Mouse (Mus musculus): ENCODE measurements at regions not wholly inside any gene's neighbourhood (a gene's known extent, or its start where the extent isn't known, plus 50 kb on each side); places are given as distances from the start of the nearest gene placed in this dataset.

- no peaks in the 10 kb centered on the region for H3K9me3 ChIP-seq
- H3K4me3 ChIP-seq (replicated peaks), result peak overlapping the region; percentile 65
- peaks cover 22% of the 10 kb centered on the region for H3K27me3 ChIP-seq (replicated peaks)
- no peak for TF ChIP-seq GATA1 (IDR thresholded peaks at IDR 0.05; ENCODE audit: borderline replicate concordance, low read length)
- TF ChIP-seq FLI1 (IDR thresholded peaks at IDR 0.05; ENCODE audit: low read length), result no peak
- peaks cover 81% of the 10 kb centered on the region for H3K4me1 ChIP-seq
- H3K36me3 ChIP-seq (replicated peaks; ENCODE audit: low read length), result no peaks in the 10 kb centered on the region
Observed at GRCm38 (mm10) chr2:92544364-92545151, 54.9 kb upstream of the Chst1 start.

DNA sequence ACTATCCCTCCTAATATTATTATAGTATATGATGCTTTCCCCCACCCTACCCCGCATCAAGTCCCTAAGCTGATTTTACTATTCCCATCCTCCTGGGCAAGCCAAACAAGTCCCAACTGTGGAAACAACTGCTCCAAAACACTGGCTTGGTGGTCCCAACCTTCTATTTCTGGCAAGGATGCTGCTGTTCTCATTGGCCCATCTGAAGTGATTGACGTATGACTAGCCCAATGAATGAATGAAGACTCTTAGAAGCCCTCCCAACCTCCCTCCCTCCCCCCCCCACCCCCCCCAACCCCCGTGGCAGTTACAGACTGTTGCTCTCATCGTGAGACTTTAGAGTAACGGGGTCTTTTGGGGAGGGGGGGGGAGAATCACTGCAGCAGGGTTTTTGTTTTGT lies 58.7 kb upstream of the Chst1 start:
- Histone ChIP-seq H3K36me3 (replicated peaks; ENCODE audit: low read length) (no peaks in the 10 kb centered on the region), H3K27me3 (replicated peaks) (peaks cover 24% of the 10 kb centered on the region), H3K4me1 (peaks cover 52% of the 10 kb centered on the region), H3K4me3 (replicated peaks) (no peak overlapping the region), H3K9me3 (peaks cover 9% of the 10 kb centered on the region)
- TF ChIP-seq FLI1 (IDR thresholded peaks at IDR 0.05; ENCODE audit: low read length) (no peak), GATA1 (IDR thresholded peaks at IDR 0.05; ENCODE audit: borderline replicate concordance, low read length) (no peak)

DNA sequence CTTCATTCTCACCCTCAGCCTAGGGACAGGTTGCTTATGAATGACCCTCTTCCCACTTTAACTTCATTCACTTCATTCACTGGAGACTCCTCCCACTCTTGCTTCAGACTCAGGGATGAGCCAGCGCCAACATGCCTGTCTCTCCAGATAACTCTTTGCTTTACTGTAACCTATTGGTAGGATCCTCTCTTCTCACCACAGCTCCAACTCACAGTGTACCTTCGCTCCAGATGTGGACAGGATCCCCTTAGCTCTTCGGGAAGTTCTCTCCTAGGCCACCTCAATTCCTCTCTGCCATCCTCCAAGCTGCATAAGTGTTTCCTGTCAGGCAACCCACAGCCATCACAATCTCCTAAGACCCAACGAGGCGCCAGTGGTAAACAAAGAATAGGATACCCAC lies 67.5 kb upstream of the Chst1 start:
- H3K4me1 ChIP-seq, result peaks cover 13% of the 10 kb centered on the region
- no peak overlapping the region for H3K4me3 ChIP-seq (replicated peaks)
- no peaks in the 10 kb centered on the region for H3K36me3 ChIP-seq (replicated peaks; ENCODE audit: low read length)
- H3K9me3 ChIP-seq, result 0 out of 2 replicates have a peak, but pooled peaks cover 3% of the 10 kb centered on the region
- H3K27me3 ChIP-seq (replicated peaks), result peaks cover 48% of the 10 kb centered on the region
- no peak for TF ChIP-seq FLI1 (IDR thresholded peaks at IDR 0.05; ENCODE audit: low read length)
- TF ChIP-seq GATA1 (IDR thresholded peaks at IDR 0.05; ENCODE audit: borderline replicate concordance, low read length), result no peak

DNA sequence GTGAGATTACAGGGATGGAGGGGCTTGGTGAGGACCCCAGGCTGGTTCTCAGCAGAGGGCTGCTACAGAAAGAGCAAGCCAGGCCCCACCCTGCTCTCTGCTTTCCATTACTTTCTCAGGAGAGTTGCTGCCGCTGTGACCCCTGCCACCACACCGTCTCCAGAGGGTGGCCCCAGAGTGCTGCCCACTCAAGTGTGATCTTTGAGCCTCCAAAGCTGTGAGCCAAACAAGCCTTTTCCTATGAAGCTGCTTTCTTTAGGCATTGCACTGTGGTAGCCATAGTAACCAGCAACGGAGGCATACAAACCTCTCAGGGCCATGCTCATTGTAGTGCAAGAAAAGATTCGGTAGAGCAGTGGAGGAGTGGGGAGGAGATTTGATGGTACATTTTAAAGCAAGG lies 68.8 kb upstream of the Chst1 start:
- TF ChIP-seq FLI1 (IDR thresholded peaks at IDR 0.05; ENCODE audit: low read length), result no peak
- no peak for TF ChIP-seq GATA1 (IDR thresholded peaks at IDR 0.05; ENCODE audit: borderline replicate concordance, low read length)
- Histone ChIP-seq H3K27me3 (replicated peaks) (peaks cover 61% of the 10 kb centered on the region), H3K36me3 (replicated peaks; ENCODE audit: low read length) (no peaks in the 10 kb centered on the region), H3K4me3 (replicated peaks) (no peak overlapping the region), H3K4me1 (peaks cover 13% of the 10 kb centered on the region), H3K9me3 (0 out of 2 replicates have a peak, but pooled peaks cover 3% of the 10 kb centered on the region)

- Histone ChIP-seq H3K4me3 (replicated peaks) (no peak overlapping the region), H3K9me3 (0 out of 2 replicates have a peak, but pooled peaks cover 3% of the 10 kb centered on the region), H3K27me3 (replicated peaks) (peaks cover 67% of the 10 kb centered on the region), H3K4me1 (peaks cover 13% of the 10 kb centered on the region), H3K36me3 (replicated peaks; ENCODE audit: low read length) (no peaks in the 10 kb centered on the region)
- TF ChIP-seq FLI1 (IDR thresholded peaks at IDR 0.05; ENCODE audit: low read length) (no peak), GATA1 (IDR thresholded peaks at IDR 0.05; ENCODE audit: borderline replicate concordance, low read length) (no peak)
Observed at GRCm38 (mm10) chr2:92529670-92530322, 69.5 kb upstream of the Slc35c1 start.

GRCm38 (mm10) chr2:92529071-92529641 lies 68.8 kb upstream of the Slc35c1 start:
- 0 out of 2 replicates have a peak, but pooled peaks cover 3% of the 10 kb centered on the region for H3K9me3 ChIP-seq
- peaks cover 13% of the 10 kb centered on the region for H3K4me1 ChIP-seq
- peak overlapping the region; percentile 62 for H3K4me3 ChIP-seq (replicated peaks)
- H3K36me3 ChIP-seq (replicated peaks; ENCODE audit: low read length), result no peaks in the 10 kb centered on the region
- peaks cover 72% of the 10 kb centered on the region for H3K27me3 ChIP-seq (replicated peaks)
- no peak for TF ChIP-seq GATA1 (IDR thresholded peaks at IDR 0.05; ENCODE audit: borderline replicate concordance, low read length)
- TF ChIP-seq FLI1 (IDR thresholded peaks at IDR 0.05; ENCODE audit: low read length), result no peak

DNA sequence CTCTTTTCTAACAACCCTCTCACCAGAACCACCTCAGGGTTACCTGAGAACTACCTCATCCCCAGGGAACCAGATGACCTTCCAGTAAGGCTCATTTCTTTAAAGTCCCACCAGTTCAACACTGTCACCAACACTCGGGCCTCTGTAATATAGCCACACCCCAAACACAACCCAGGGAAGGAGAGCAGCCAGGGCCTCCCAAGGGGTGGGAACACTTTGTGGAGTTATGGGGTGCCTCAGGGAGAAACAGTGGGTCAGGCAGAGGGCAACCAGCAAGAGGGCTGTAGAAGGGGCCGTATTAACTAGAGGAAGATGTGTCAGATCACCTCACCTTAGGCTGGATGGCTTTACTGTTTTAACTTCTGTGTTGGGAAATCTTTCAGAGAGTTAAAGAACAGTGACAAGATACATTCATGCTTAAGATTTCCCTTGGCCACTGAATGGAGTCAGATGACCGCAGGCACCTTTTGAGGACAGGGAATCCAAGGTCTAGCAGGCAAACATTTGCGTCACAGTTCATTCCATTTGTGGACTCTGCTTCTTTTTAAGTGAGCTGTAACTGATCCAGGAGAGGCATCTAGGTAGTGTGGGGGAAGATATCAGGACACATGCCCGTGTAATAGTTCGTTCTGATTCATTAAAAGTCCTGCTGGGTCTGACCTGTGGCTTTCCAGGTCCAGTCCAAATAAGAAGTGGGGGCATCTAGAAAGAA lies 67.9 kb upstream of the Slc35c1 start:
- TF ChIP-seq FLI1 (IDR thresholded peaks at IDR 0.05; ENCODE audit: low read length) (no peak), GATA1 (IDR thresholded peaks at IDR 0.05; ENCODE audit: borderline replicate concordance, low read length) (no peak)

GRCm38 (mm10) chr2:92526676-92527395 lies 66.5 kb upstream of the Slc35c1 start:
- Histone ChIP-seq H3K36me3 (replicated peaks; ENCODE audit: low read length) (no peaks in the 10 kb centered on the region), H3K4me3 (replicated peaks) (no peak overlapping the region), H3K27me3 (replicated peaks) (peaks cover 81% of the 10 kb centered on the region), H3K4me1 (peaks cover 10% of the 10 kb centered on the region), H3K9me3 (0 out of 2 replicates have a peak, but pooled peaks cover 3% of the 10 kb centered on the region)
- TF ChIP-seq GATA1 (IDR thresholded peaks at IDR 0.05; ENCODE audit: borderline replicate concordance, low read length) (no peak), FLI1 (IDR thresholded peaks at IDR 0.05; ENCODE audit: low read length) (no peak)

More for the DNA sequence above, 67.9 kb upstream of the Slc35c1 start:
- H3K27me3 ChIP-seq (replicated peaks), result peaks cover 80% of the 10 kb centered on the region
- no peak overlapping the region for H3K4me3 ChIP-seq (replicated peaks)
- 0 out of 2 replicates have a peak, but pooled peaks cover 3% of the 10 kb centered on the region for H3K9me3 ChIP-seq
- no peaks in the 10 kb centered on the region for H3K36me3 ChIP-seq (replicated peaks; ENCODE audit: low read length)
- H3K4me1 ChIP-seq, result peaks cover 13% of the 10 kb centered on the region

GRCm38 (mm10) chr2:92525628-92526027 lies 65.3 kb upstream of the Slc35c1 start:
- TF ChIP-seq FLI1 (IDR thresholded peaks at IDR 0.05; ENCODE audit: low read length) (no peak), GATA1 (IDR thresholded peaks at IDR 0.05; ENCODE audit: borderline replicate concordance, low read length) (no peak)
- Histone ChIP-seq H3K36me3 (replicated peaks; ENCODE audit: low read length) (no peaks in the 10 kb centered on the region), H3K4me3 (replicated peaks) (no peak overlapping the region), H3K9me3 (0 out of 2 replicates have a peak, but pooled peaks cover 1% of the 10 kb centered on the region), H3K27me3 (replicated peaks) (peaks cover 79% of the 10 kb centered on the region), H3K4me1 (peaks cover 10% of the 10 kb centered on the region)
